Mouse (Mus musculus): Measurements from ENCODE around the gene Kcnk2. TPM values are rescaled to one million over a fixed set of nuclear protein-coding genes. Genes with fewer than 3 reads are reported as not detected.

Kcnk2 gene
- total RNA-seq, 2 experiments from 2014 or later = 57.1 to 57.7 TPM

Small RNA genes lying within 50 kb of the gene (microRNA-seq; reads per million reads assigned to microRNA genes)
- gene Gm24092 = not detected
